Mouse (Mus musculus) right cerebral cortex, postnatal 14 days (tissue): Measurements from ENCODE around the gene Cacna1d.

Experiments
- DNase-seq: peaks from one replicate; pipeline ENCODE4 v3.0.0; 2022

Gene Cacna1d

DNA sequence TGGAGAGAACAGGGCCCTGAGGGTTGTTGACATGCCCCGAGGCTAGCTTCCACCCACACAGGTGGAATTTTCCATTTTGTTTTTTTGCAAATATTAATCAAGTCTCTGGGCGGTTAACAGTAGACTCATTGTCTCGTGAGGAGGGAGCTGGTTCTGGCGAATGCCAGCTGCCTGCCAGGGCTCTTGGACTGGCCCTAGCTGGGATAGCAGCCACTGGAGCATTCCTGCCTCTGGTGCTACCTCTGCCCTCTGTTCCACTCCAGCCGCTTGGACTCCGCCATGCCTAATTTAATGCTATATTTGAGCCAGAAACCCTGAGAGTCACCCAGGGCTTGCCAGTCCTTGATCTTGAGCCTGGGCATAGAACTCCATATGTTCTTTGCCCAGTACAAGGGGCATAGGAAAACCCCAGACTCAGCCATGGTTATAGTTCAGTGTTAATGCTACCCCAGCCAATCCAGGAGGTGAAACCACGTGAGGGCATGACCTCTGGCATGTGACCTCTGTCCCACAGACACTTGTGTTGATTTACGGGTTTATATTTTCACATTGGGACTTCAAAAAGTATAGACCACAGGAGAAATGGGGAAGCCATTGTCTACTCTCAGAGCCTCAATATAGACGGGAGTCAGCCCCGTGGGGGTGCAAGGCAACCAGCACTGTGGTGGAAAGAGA, 479.2 kb downstream of the Cacna1d start:
- no peak for DNase-seq

DNA sequence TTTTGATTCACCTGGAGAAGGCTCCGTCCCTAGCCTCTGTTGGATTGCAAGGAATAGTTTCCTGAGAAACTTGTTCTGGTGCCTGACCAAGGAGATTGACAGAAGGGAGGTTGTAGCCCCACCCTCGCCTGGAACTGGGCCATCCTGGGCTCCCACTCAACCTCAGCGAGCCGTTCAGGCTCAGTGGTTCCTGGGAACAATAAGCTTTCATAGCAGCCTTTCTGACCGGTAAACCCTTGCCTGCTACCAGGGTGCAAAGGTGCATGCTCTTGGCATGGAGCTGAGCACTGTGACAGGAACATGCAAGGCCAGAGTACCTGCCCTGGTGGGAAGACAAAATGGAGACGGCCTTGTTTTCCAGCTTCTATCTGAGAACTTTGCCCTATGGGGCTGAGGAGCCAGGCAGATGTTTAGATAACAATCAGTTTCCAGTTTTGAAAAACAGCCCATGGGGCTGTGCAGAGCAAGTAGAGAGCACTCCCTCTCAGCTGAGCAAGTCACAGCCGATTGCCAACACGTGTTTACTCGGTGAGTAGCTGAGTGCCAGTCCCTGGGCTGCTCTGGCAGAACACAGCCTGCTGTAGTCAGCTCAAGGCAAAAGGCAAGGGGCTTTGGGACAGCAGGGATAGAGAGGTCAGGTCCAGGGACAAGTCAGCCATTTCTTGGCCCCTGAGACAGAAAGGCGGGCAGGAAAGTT, 481.2 kb downstream of the Cacna1d start:
- peak; percentile 47 for DNase-seq

DNA sequence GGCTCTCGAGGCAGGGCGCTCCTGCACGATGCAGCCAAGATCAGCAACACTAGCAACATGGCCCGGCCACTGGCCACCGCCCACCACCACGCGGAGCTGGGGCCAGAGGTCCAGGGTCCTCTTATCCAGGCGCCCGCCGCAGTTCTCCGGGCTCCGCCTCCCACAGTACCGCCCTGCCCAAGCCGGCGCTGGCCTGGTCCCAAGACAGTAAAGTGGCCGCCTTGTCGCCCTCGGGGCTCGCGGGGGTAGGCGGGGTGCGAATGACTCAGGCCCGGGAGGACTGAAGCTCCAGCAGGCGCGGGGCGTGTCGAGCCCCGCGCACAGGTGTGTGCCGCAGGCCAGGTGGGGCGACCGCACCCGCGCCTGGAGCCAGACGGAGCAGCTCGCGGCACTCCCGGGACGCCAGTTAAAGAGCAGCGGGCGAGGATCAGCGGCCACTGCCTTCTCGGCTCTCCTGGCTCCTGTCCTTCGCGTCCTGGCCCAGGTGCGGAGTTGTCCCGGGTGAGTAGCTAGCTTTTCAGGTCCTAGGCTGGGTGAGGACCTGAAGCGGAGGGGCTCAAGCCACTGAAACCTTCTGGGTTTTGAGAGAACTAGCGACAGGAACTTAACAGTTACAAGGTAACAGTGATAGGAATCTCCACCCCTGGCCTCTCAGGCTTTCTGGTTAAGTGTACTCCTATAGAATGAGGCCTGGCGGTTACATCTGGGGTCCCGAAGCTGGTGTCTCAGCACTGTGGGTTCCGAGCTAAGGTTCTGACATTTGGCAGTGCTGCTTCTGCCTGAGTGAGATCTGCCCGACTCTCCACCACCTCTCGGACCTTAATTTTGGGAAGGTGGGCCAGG, 482.3 kb downstream of the Cacna1d start, which contains the start of the genes Il17rb and Chdh:
Il17rb (minus strand) TSS at position 164 of the 843 bp plus-strand sequence.
Chdh (plus strand) TSS at position 291 of the 843 bp plus-strand sequence.
- peak; percentile 43 for DNase-seq

DNA sequence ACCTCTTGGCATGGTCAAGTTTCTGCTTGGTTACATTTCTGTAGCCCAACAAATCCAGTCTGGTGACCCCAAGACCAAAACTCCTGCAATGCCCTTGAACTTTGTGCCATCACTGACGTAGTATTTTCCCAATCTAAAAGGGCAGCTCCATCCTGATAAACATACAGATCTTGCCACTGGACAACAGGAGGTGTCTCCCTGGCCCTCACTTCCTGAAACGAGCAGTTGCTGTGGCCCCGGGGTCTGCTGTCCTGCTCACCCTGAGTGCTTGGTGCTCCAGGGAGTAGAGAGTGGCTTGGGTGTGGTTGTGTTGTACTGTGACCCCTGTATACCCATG, 491.8 kb downstream of the Cacna1d start:
- DNase-seq: no peak

DNA sequence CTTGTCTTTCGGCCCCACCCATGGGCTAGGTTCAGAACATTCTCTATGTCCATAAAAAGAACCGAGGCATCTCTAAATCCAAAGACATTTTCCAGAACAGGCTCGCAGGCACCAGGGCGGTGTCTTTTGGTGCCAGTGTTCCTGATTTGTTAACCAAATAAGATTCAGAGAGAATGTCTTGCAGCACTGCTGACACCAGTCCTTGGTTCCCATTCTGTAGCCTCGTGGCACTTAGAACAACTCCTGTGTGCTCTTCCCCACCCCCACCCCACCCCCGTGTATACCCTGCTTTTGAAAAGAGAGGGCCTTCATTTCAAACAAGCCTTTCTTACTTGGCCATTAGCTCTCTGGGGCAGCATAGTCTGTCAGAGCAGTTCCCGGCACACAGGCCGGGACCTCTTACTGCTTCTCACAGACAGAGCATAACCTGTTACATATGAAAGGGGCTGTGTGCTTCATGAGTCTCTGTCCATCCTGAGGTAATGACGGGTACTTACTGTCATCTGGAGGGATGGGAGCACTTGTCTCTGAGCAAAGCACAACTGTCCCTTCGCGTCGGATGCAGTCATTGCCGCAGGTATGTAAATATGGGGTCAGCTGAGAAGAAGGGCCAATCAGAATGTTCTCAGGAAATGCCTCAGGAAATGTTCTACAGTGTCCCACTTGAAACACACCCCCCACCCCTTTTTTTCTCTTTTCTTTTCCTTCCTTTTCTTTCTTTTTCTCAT, 492.3 kb downstream of the Cacna1d start:
- DNase-seq: no peak

DNA sequence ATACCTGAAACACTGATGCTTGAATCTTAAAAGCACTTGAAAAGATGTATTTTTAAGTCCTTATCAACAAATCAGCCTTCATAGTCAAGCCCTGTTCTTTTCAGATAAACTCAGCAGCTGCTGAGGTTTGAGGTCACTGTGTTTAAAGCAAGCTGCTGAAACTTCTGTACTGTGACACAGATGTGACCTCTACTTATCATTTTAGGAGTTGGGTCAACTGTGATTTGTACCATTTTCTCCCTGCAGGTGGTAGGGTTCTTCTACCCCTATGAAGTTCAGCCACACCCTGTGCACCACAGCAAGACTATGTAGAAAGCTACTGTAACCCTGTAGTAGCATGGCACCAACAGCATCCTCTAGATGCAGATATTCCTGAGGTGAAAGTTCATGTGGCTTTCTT, 493.9 kb downstream of the Cacna1d start:
- DNase-seq: no peak

DNA sequence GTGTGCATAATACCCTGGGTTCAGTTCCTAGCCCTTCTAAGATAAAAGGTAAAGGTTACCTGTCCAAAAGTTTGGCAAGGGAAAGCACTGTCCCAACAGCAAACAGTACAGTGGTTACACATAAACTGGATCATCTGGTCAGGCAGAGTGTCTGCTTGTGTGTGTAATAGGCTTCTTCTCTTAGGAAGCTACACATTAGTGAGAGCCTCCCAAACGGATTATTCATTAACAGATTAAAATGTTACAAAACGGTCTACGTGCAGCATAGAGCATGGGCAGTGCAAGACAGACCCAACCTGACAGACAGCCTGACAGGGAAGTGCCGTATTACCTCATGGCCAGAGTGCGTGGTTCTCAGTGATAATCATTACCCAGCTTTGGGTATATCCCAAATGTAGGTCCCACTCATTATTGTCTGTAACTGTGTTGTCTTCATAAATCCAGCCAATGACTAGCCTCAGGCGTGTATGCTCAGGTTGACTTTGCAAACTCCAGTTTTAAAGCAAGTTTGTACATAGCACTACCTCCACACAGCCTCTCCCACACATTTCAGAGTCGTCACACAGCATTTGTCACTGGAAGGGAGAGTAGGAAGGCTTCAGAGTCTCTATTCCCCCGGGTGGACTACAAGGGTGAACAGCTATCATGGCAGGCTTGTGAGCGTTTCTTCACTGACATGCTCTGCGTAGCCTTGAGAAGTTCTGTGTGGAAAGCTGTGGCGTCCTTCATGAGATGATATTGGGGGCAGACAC, 495.1 kb downstream of the Cacna1d start:
- DNase-seq: no peak

DNA sequence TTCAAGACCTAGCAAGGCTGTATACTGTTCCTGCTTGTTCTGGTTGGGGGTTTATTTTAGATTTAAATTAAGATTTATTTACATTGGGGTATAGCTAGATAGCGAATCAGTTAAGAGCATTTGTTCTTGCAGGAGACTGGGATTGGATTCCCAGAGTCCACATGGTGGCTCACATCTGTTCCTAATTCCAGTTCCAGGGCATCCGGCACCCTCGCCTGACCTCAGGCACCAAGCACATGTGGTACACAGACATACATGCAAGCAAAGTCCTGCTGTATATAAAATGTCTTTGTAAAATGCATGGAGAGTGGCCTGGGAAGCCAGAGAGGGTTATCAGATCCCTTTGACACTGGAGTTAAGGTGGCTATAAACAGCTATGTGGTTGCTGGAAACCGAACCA, 496.3 kb downstream of the Cacna1d start:
- no peak for DNase-seq
